In the genomic region with DNA sequence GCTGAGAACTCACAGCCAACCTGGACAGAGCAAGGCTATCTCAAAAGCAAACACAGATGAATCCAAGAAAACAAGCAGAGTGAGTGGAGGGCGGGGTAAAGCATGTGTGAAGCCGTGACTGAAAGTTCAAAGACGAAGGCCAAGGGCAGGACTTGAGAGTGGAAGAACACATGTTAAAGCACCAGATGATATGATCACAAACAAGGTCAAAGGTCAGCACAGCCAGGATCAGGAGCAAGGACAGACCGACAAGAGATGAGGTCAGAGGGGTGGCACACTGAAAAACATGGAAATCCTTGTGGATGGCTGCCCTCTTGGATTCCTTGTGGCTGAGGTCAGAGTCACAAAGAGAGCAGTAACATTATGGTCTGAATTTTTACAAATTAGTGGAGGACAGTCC, we compare ENCODE assay signal across 16 mouse cellular contexts. TPM values are rescaled to one million over a fixed set of nuclear protein-coding genes. Genes with fewer than 3 reads are reported as not detected.
"Had no signal": no experiment of that assay in that cellular context is flagged by ENCODE, and none has a peak within 500 bp of the region (broad histone marks: within the 10 kb centered on the region; RNA-seq: fewer than 3 reads in every experiment).

No protein-coding gene starts in this region.

- H3K4me2 ChIP-seq: limb, embryonic 15.5 days; liver, embryonic 15.5 days; lung, embryonic 14.5 days; midbrain, embryonic 11.5 days; midbrain, embryonic 15.5 days; neural tube, embryonic 12.5 days; stomach, embryonic 15.5 days had no signal

- H3K4me3 ChIP-seq: left cerebral cortex, adult 2 months; limb, embryonic 15.5 days; liver, embryonic 15.5 days; midbrain, embryonic 15.5 days; neural tube, embryonic 12.5 days; stomach, embryonic 15.5 days had no signal

- ATAC-seq: midbrain, embryonic 15.5 days had no signal

- H3K27me3 ChIP-seq: limb, embryonic 15.5 days; liver, embryonic 15.5 days; midbrain, embryonic 15.5 days; neural tube, embryonic 12.5 days; stomach, embryonic 15.5 days had no signal

- H3K36me3 ChIP-seq: limb, embryonic 15.5 days; liver, embryonic 15.5 days; midbrain, embryonic 15.5 days; neural tube, embryonic 12.5 days; stomach, embryonic 15.5 days had no signal

- DNase-seq: kidney, adult 8-10 months; kidney, postnatal 25 days; lung, embryonic 14.5 days; lung, postnatal 10 days; lung, postnatal 4 days; right cerebral cortex, postnatal 14 days; thymus, postnatal 4 days had no signal

- H3K4me1 ChIP-seq: limb, embryonic 15.5 days; liver, embryonic 15.5 days; midbrain, embryonic 15.5 days; neural tube, embryonic 12.5 days; stomach, embryonic 15.5 days had no signal

- H3K9me3 ChIP-seq: limb, embryonic 15.5 days; liver, embryonic 15.5 days; midbrain, embryonic 15.5 days; neural tube, embryonic 12.5 days; stomach, embryonic 15.5 days had no signal

- H3K9ac ChIP-seq: limb, embryonic 15.5 days; liver, embryonic 15.5 days; lung, embryonic 14.5 days; midbrain, embryonic 15.5 days; neural tube, embryonic 12.5 days; stomach, embryonic 15.5 days had no signal

- H3K27ac ChIP-seq: left cerebral cortex, adult 2 months; limb, embryonic 15.5 days; liver, embryonic 15.5 days; midbrain, embryonic 15.5 days; neural tube, embryonic 12.5 days; stomach, embryonic 15.5 days had no signal

RNA-seq across cellular contexts. Expression of gene Kif27, which starts 8.3 kb away (rescaled TPM):
- total RNA-seq: megakaryocyte, adult 5-6 weeks; neutrophil, adult 5-6 weeks had no signal
